Mouse (Mus musculus): Measurements from ENCODE around the gene Cfc1. TPM values are rescaled to one million over a fixed set of nuclear protein-coding genes. Genes with fewer than 3 reads are reported as not detected.
"Not testable (repeated sequence)": the region's sequence is repeated elsewhere in the genome, so short reads cannot be mapped to it uniquely, and the experiment has no call there.

Cfc1 gene
- polyA plus RNA-seq, 1 experiment from 2014 or later = not detected

- no peaks in the 10 kb centered on the region for H3K27me3 ChIP-seq
- H3K4me3 ChIP-seq (replicated peaks) = no peak overlapping the region
- no peaks in the 10 kb centered on the region for H3K4me1 ChIP-seq (replicated peaks)
- WGBS = 25% methylated on average over 5 of the region's 5 CpGs
- H3K9me3 ChIP-seq = no peaks in the 10 kb centered on the region
- no peak for ATAC-seq (ENCODE audit: insufficient number of reproducible peaks, insufficient read depth, low FRiP score, low TSS enrichment, low read depth)
- no peaks in the 10 kb centered on the region for H3K36me3 ChIP-seq
- no peak overlapping the region for H3K4me2 ChIP-seq
- no peak overlapping the region for H3K27ac ChIP-seq
- no peak overlapping the region for H3K9ac ChIP-seq (replicated peaks)
These were observed 18.9 kb upstream of the Cfc1 start for GRCm38 (mm10) chr1:34516595-34516994.

- not testable (repeated sequence) for H3K9me3 ChIP-seq; H3K4me2 ChIP-seq; H3K36me3 ChIP-seq; H3K9ac ChIP-seq (replicated peaks); H3K27me3 ChIP-seq; ATAC-seq (ENCODE audit: insufficient number of reproducible peaks, insufficient read depth, low FRiP score, low TSS enrichment, low read depth); H3K4me3 ChIP-seq (replicated peaks); H3K4me1 ChIP-seq (replicated peaks); H3K27ac ChIP-seq
- WGBS = 62% methylated on average over 6 of the region's 6 CpGs
These were observed 18.2 kb upstream of the Cfc1 start for GRCm38 (mm10) chr1:34517297-34517696.

- not testable (repeated sequence) for H3K9me3 ChIP-seq; H3K4me1 ChIP-seq (replicated peaks); H3K27ac ChIP-seq; H3K27me3 ChIP-seq; H3K36me3 ChIP-seq; H3K9ac ChIP-seq (replicated peaks); H3K4me3 ChIP-seq (replicated peaks); ATAC-seq (ENCODE audit: insufficient number of reproducible peaks, insufficient read depth, low FRiP score, low TSS enrichment, low read depth); H3K4me2 ChIP-seq
- 54% methylated on average over 1 of the region's 1 CpGs for WGBS
These were observed 17.7 kb upstream of the Cfc1 start for GRCm38 (mm10) chr1:34517797-34518196.

GRCm38 (mm10) chr1:34518259-34518658, 17.2 kb upstream of the Cfc1 start:
- H3K4me2 ChIP-seq = no peak overlapping the region
- WGBS = 69% methylated on average over 1 of the region's 1 CpGs
- no peaks in the 10 kb centered on the region for H3K9me3 ChIP-seq

GRCm38 (mm10) chr1:34522205-34522849, 13.1 kb upstream of the Cfc1 start:
- no peak overlapping the region for H3K4me3 ChIP-seq (replicated peaks)
- H3K36me3 ChIP-seq = no peaks in the 10 kb centered on the region
- ATAC-seq (ENCODE audit: insufficient number of reproducible peaks, insufficient read depth, low FRiP score, low TSS enrichment, low read depth) = no peak
- H3K4me2 ChIP-seq = no peak overlapping the region
- H3K27me3 ChIP-seq = no peaks in the 10 kb centered on the region
- H3K9me3 ChIP-seq = no peaks in the 10 kb centered on the region
- H3K27ac ChIP-seq = no peak overlapping the region
- H3K9ac ChIP-seq (replicated peaks) = no peak overlapping the region
- no peaks in the 10 kb centered on the region for H3K4me1 ChIP-seq (replicated peaks)
- WGBS = 82% methylated on average over 6 of the region's 6 CpGs

More at GRCm38 (mm10) chr1:34518259-34518658, 17.2 kb upstream of the Cfc1 start:
- no peaks in the 10 kb centered on the region for H3K4me1 ChIP-seq (replicated peaks)
- H3K36me3 ChIP-seq = no peaks in the 10 kb centered on the region
- H3K4me3 ChIP-seq (replicated peaks) = no peak overlapping the region
- H3K27me3 ChIP-seq = no peaks in the 10 kb centered on the region
- ATAC-seq (ENCODE audit: insufficient number of reproducible peaks, insufficient read depth, low FRiP score, low TSS enrichment, low read depth) = no peak
- H3K9ac ChIP-seq (replicated peaks) = no peak overlapping the region
- no peak overlapping the region for H3K27ac ChIP-seq

- 80% methylated on average over 3 of the region's 3 CpGs for WGBS
- no peak overlapping the region for H3K27ac ChIP-seq
- no peak overlapping the region for H3K9ac ChIP-seq (replicated peaks)
- no peak overlapping the region for H3K4me2 ChIP-seq
- no peaks in the 10 kb centered on the region for H3K9me3 ChIP-seq
- no peaks in the 10 kb centered on the region for H3K36me3 ChIP-seq
- no peak for ATAC-seq (ENCODE audit: insufficient number of reproducible peaks, insufficient read depth, low FRiP score, low TSS enrichment, low read depth)
- H3K4me1 ChIP-seq (replicated peaks) = no peaks in the 10 kb centered on the region
- no peaks in the 10 kb centered on the region for H3K27me3 ChIP-seq
- no peak overlapping the region for H3K4me3 ChIP-seq (replicated peaks)
These were observed 12.6 kb upstream of the Cfc1 start for GRCm38 (mm10) chr1:34522850-34523244.

- no peak for ATAC-seq (ENCODE audit: insufficient number of reproducible peaks, insufficient read depth, low FRiP score, low TSS enrichment, low read depth)
- H3K27me3 ChIP-seq = no peaks in the 10 kb centered on the region
- 86% methylated on average over 3 of the region's 3 CpGs for WGBS
- H3K4me3 ChIP-seq (replicated peaks) = no peak overlapping the region
- no peaks in the 10 kb centered on the region for H3K36me3 ChIP-seq
- no peak overlapping the region for H3K27ac ChIP-seq
- no peak overlapping the region for H3K9ac ChIP-seq (replicated peaks)
- no peaks in the 10 kb centered on the region for H3K4me1 ChIP-seq (replicated peaks)
- H3K4me2 ChIP-seq = no peak overlapping the region
- no peaks in the 10 kb centered on the region for H3K9me3 ChIP-seq
These were observed 11.8 kb upstream of the Cfc1 start for GRCm38 (mm10) chr1:34523647-34524046.

GRCm38 (mm10) chr1:34534574-34534973, 874 bp upstream of the Cfc1 start:
- H3K9ac ChIP-seq (replicated peaks); H3K4me2 ChIP-seq; H3K36me3 ChIP-seq; H3K27ac ChIP-seq; ATAC-seq (ENCODE audit: insufficient number of reproducible peaks, insufficient read depth, low FRiP score, low TSS enrichment, low read depth); H3K9me3 ChIP-seq; H3K4me1 ChIP-seq (replicated peaks); H3K4me3 ChIP-seq (replicated peaks): not testable (repeated sequence)
- WGBS = 40% methylated on average over 3 of the region's 3 CpGs
- peaks cover 42% of the 10 kb centered on the region for H3K27me3 ChIP-seq

GRCm38 (mm10) chr1:34536291-34536766, 881 bp downstream of the Cfc1 start:
- Histone ChIP-seq H3K36me3 (no peaks in the 10 kb centered on the region), H3K9me3 (no peaks in the 10 kb centered on the region), H3K4me3 (replicated peaks) (peak overlapping the region; percentile 26), H3K27me3 (peaks cover 42% of the 10 kb centered on the region), H3K4me1 (replicated peaks) (peaks cover 7% of the 10 kb centered on the region), H3K27ac (no peak overlapping the region), H3K4me2 (peak overlapping the region; percentile 47), H3K9ac (replicated peaks) (no peak overlapping the region)
- ATAC-seq (ENCODE audit: insufficient number of reproducible peaks, insufficient read depth, low FRiP score, low TSS enrichment, low read depth) = no peak
- WGBS = 2% methylated on average over 14 of the region's 14 CpGs

GRCm38 (mm10) chr1:34536767-34537485, 1.5 kb downstream of the Cfc1 start:
- peaks cover 42% of the 10 kb centered on the region for H3K27me3 ChIP-seq
- H3K9me3 ChIP-seq = no peaks in the 10 kb centered on the region
- H3K4me2 ChIP-seq = peak overlapping the region; percentile 47
- 6% methylated on average over 16 of the region's 16 CpGs for WGBS
- ATAC-seq (ENCODE audit: insufficient number of reproducible peaks, insufficient read depth, low FRiP score, low TSS enrichment, low read depth) = peak; percentile 62
- no peaks in the 10 kb centered on the region for H3K36me3 ChIP-seq
- H3K4me3 ChIP-seq (replicated peaks) = peak overlapping the region; percentile 26
- peaks cover 7% of the 10 kb centered on the region for H3K4me1 ChIP-seq (replicated peaks)
- H3K27ac ChIP-seq = no peak overlapping the region
- no peak overlapping the region for H3K9ac ChIP-seq (replicated peaks)

GRCm38 (mm10) chr1:34547074-34547473, 11.6 kb downstream of the Cfc1 start:
- 75% methylated on average over 1 of the region's 1 CpGs for WGBS
- no peaks in the 10 kb centered on the region for H3K9me3 ChIP-seq
- no peak for ATAC-seq (ENCODE audit: insufficient number of reproducible peaks, insufficient read depth, low FRiP score, low TSS enrichment, low read depth)
- no peaks in the 10 kb centered on the region for H3K27me3 ChIP-seq
- no peak overlapping the region for H3K27ac ChIP-seq
- no peak overlapping the region for H3K9ac ChIP-seq (replicated peaks)
- no peaks in the 10 kb centered on the region for H3K4me1 ChIP-seq (replicated peaks)
- no peak overlapping the region for H3K4me2 ChIP-seq
- H3K36me3 ChIP-seq = no peaks in the 10 kb centered on the region
- H3K4me3 ChIP-seq (replicated peaks) = no peak overlapping the region

Data from limb, embryonic 12.5 days (tissue).